Mouse (Mus musculus) midbrain, embryonic 11.5 days (tissue): ENCODE measurements around the gene Acap3. TPM values are rescaled to one million over a fixed set of nuclear protein-coding genes. Genes with fewer than 3 reads are reported as not detected.

Experiments
- ATAC-seq: fragments of 200-750 bp; cut with Nextera tagmentation; 2 replicates; pipeline ENCODE4 v1.8.0; 2017; ENCODE audit warnings: moderate TSS enrichment, moderate library complexity; ENCODE audit not compliant: low FRiP score
- DNase-seq: peaks from one replicate; pipeline ENCODE4 v3.0.0; 2015; ENCODE audit warnings: low spot score; ENCODE audit errors: missing footprints
- H3K27ac ChIP-seq: fragments of 300-500 bp; sonication (generic); 2 replicates; pipeline ENCODE4 v1.5.1; 2014; ENCODE audit warnings: low read depth, low read length
- H3K27me3 ChIP-seq: fragments of 300-500 bp; sonication (generic); 2 replicates; pipeline ENCODE4 v1.6.1; 2014; ENCODE audit warnings: mild to moderate bottlenecking, low read length, moderate library complexity, mixed read lengths; ENCODE audit not compliant: control insufficient read depth, insufficient read depth
- H3K36me3 ChIP-seq: fragments of 300-500 bp; sonication (generic); 2 replicates; pipeline ENCODE4 v1.6.1; 2014; ENCODE audit warnings: mild to moderate bottlenecking, low read length, moderate library complexity, mixed read lengths; ENCODE audit not compliant: control insufficient read depth, insufficient read depth
- H3K4me1 ChIP-seq: fragments of 300-500 bp; sonication (generic); 2 replicates; pipeline ENCODE4 v1.6.1; 2014; ENCODE audit warnings: low read length; ENCODE audit not compliant: control insufficient read depth, insufficient read depth
- H3K4me2 ChIP-seq: fragments of 300-500 bp; sonication (generic); 2 replicates; pipeline ENCODE4 v1.6.1; 2014; ENCODE audit warnings: mild to moderate bottlenecking, moderate library complexity
- H3K4me3 ChIP-seq: fragments of 300-500 bp; sonication (generic); 2 replicates; pipeline ENCODE4 v1.5.1; 2014; ENCODE audit warnings: low read depth, low read length
- H3K9ac ChIP-seq: fragments of 300-500 bp; sonication (generic); 2 replicates; pipeline ENCODE4 v1.6.1; 2014; ENCODE audit warnings: low read length
- H3K9me3 ChIP-seq: fragments of 300-500 bp; sonication (generic); 2 replicates; pipeline ENCODE4 v1.6.1; 2016; ENCODE audit warnings: low read length; ENCODE audit not compliant: control insufficient read depth
- WGBS: fragments of 180-500 bp; shearing (Covaris S2); extraction: QIAGEN DNeasy Blood & Tissue Kit; methylation state at CpG from one replicate; pipeline ENCODE4 v1.1.7; 2014; 5-methylcytosine and 5-hydroxymethylcytosine counted together
- polyA plus RNA-seq: library from polyadenylated mRNA; unstranded; fragments of >200 nt; fragmentation: Nextera tagmentation; extraction: Ambion mirVana; gene quantifications from 2 replicates; pipeline ENCODE4 v1.2.1, GENCODE M21; 2014

The Acap3 gene
- polyA plus RNA-seq, 1 experiment from 2014 or later, result 25.6 TPM

- H3K27ac ChIP-seq, result no peak overlapping the region
- H3K27me3 ChIP-seq, result no peaks in the 10 kb centered on the region
- 94% methylated on average over 13 of the region's 13 CpGs for WGBS
- no peaks in the 10 kb centered on the region for H3K4me1 ChIP-seq
- no peaks in the 10 kb centered on the region for H3K9me3 ChIP-seq
- H3K4me2 ChIP-seq, result no peak overlapping the region
- no peak for DNase-seq
- H3K4me3 ChIP-seq, result no peak overlapping the region
- peaks cover 35% of the 10 kb centered on the region for H3K36me3 ChIP-seq
- ATAC-seq, result no peak
- no peak overlapping the region for H3K9ac ChIP-seq
These were observed 11.6 kb downstream of the Acap3 start for GRCm38 (mm10) chr4:155903246-155903645.

- peaks cover 33% of the 10 kb centered on the region for H3K36me3 ChIP-seq
- DNase-seq (peak; percentile 83), ATAC-seq (no peak)
- H3K4me3 ChIP-seq, result no peak overlapping the region
- H3K9me3 ChIP-seq, result no peaks in the 10 kb centered on the region
- H3K27me3 ChIP-seq, result no peaks in the 10 kb centered on the region
- no peaks in the 10 kb centered on the region for H3K4me1 ChIP-seq
- no peak overlapping the region for H3K4me2 ChIP-seq
- 92% methylated on average over 13 of the region's 13 CpGs for WGBS
- H3K9ac ChIP-seq, result no peak overlapping the region
- H3K27ac ChIP-seq, result no peak overlapping the region
These were observed 12.9 kb downstream of the Acap3 start for GRCm38 (mm10) chr4:155904318-155905102.

- H3K9ac ChIP-seq, result no peak overlapping the region
- WGBS, result 85% methylated on average over 13 of the region's 13 CpGs
- peaks cover 28% of the 10 kb centered on the region for H3K36me3 ChIP-seq
- no peaks in the 10 kb centered on the region for H3K4me1 ChIP-seq
- H3K4me2 ChIP-seq, result no peak overlapping the region
- ATAC-seq, result no peak
- H3K4me3 ChIP-seq, result no peak overlapping the region
- no peaks in the 10 kb centered on the region for H3K27me3 ChIP-seq
- no peaks in the 10 kb centered on the region for H3K9me3 ChIP-seq
- peak; percentile 41 for DNase-seq
- H3K27ac ChIP-seq, result no peak overlapping the region
These were observed 14.0 kb downstream of the Acap3 start for GRCm38 (mm10) chr4:155905634-155906033.

GRCm38 (mm10) chr4:155906125-155906524, 14.5 kb downstream of the Acap3 start:
- WGBS, result 87% methylated on average over 9 of the region's 9 CpGs
- no peak for DNase-seq

GRCm38 (mm10) chr4:155907003-155907402, 15.4 kb downstream of the Acap3 start:
- Histone ChIP-seq H3K4me2 (no peak overlapping the region), H3K9ac (no peak overlapping the region), H3K27me3 (no peaks in the 10 kb centered on the region), H3K9me3 (no peaks in the 10 kb centered on the region), H3K4me3 (no peak overlapping the region), H3K36me3 (peaks cover 23% of the 10 kb centered on the region), H3K27ac (no peak overlapping the region), H3K4me1 (no peaks in the 10 kb centered on the region)
- WGBS, result 86% methylated on average over 11 of the region's 11 CpGs
- DNase-seq (no peak), ATAC-seq (no peak)

More at GRCm38 (mm10) chr4:155906125-155906524, 14.5 kb downstream of the Acap3 start:
- no peaks in the 10 kb centered on the region for H3K27me3 ChIP-seq
- H3K4me3 ChIP-seq, result no peak overlapping the region
- H3K4me2 ChIP-seq, result no peak overlapping the region
- no peak overlapping the region for H3K9ac ChIP-seq
- H3K4me1 ChIP-seq, result no peaks in the 10 kb centered on the region
- no peak overlapping the region for H3K27ac ChIP-seq
- ATAC-seq, result no peak
- H3K36me3 ChIP-seq, result peaks cover 28% of the 10 kb centered on the region
- H3K9me3 ChIP-seq, result no peaks in the 10 kb centered on the region

- Histone ChIP-seq H3K36me3 (peaks cover 12% of the 10 kb centered on the region), H3K9me3 (no peaks in the 10 kb centered on the region), H3K4me2 (no peak overlapping the region), H3K27me3 (no peaks in the 10 kb centered on the region), H3K27ac (no peak overlapping the region), H3K4me1 (no peaks in the 10 kb centered on the region), H3K4me3 (no peak overlapping the region), H3K9ac (no peak overlapping the region)
- DNase-seq (peak; percentile 69), ATAC-seq (no peak)
- 78% methylated on average over 7 of the region's 7 CpGs for WGBS
These were observed 16.7 kb downstream of the Acap3 start for GRCm38 (mm10) chr4:155908281-155908680.

- Histone ChIP-seq H3K4me1 (no peaks in the 10 kb centered on the region), H3K9ac (no peak overlapping the region), H3K36me3 (peaks cover 10% of the 10 kb centered on the region), H3K27me3 (no peaks in the 10 kb centered on the region), H3K9me3 (no peaks in the 10 kb centered on the region), H3K4me3 (no peak overlapping the region), H3K27ac (no peak overlapping the region), H3K4me2 (no peak overlapping the region)
- WGBS, result 88% methylated on average over 4 of the region's 4 CpGs
- ATAC-seq (no peak), DNase-seq (peak; percentile 60)
These were observed 17.1 kb downstream of the Acap3 start for GRCm38 (mm10) chr4:155908751-155909150.

- Histone ChIP-seq H3K4me2 (no peak overlapping the region), H3K9me3 (no peaks in the 10 kb centered on the region), H3K36me3 (no peaks in the 10 kb centered on the region), H3K27ac (no peak overlapping the region), H3K9ac (no peak overlapping the region), H3K27me3 (no peaks in the 10 kb centered on the region), H3K4me3 (no peak overlapping the region), H3K4me1 (no peaks in the 10 kb centered on the region)
- ATAC-seq (no peak), DNase-seq (no peak)
- WGBS, result 77% methylated on average over 1 of the region's 1 CpGs
These were observed 40.4 kb downstream of the Acap3 start for GRCm38 (mm10) chr4:155932031-155932430.

GRCm38 (mm10) chr4:155943049-155943452, 51.4 kb downstream of the Acap3 start:
- no peaks in the 10 kb centered on the region for H3K9me3 ChIP-seq
- H3K4me1 ChIP-seq, result peaks cover 16% of the 10 kb centered on the region
- DNase-seq (no peak), ATAC-seq (no peak)
- H3K4me2 ChIP-seq, result peak overlapping the region; percentile 83
- H3K36me3 ChIP-seq, result no peaks in the 10 kb centered on the region
- peak overlapping the region; percentile 88 for H3K9ac ChIP-seq
- peak overlapping the region; percentile 99 for H3K4me3 ChIP-seq
- peak overlapping the region; percentile 68 for H3K27ac ChIP-seq
- no peaks in the 10 kb centered on the region for H3K27me3 ChIP-seq
- under 1% methylated on average over 17 of the region's 17 CpGs for WGBS
